Mouse (Mus musculus) C2C12 (cell line): Measurements from ENCODE around the gene Slc39a11.

Source experiments
- CEBPB ChIP-seq: IDR thresholded peaks from one replicate; pipeline ENCODE4 v1.6.1; 2011; ENCODE audit warnings: low read depth, mild to moderate bottlenecking, control low read depth, moderate library complexity
- CTCF ChIP-seq: IDR thresholded peaks from one replicate; pipeline ENCODE4 v1.5.1; 2011; ENCODE audit not compliant: control insufficient read depth, insufficient read depth, insufficient read length
- FOSL1 ChIP-seq: IDR thresholded peaks from one replicate; pipeline ENCODE4 v1.8.0; 2011; ENCODE audit warnings: mild to moderate bottlenecking, low read length; ENCODE audit not compliant: poor library complexity, insufficient read depth, severe bottlenecking
- MAX ChIP-seq: IDR thresholded peaks from one replicate; pipeline ENCODE4 v1.6.1; 2011; ENCODE audit warnings: mild to moderate bottlenecking, control low read depth
- MYOG ChIP-seq: IDR thresholded peaks from one replicate; pipeline ENCODE4 v1.6.1; 2011; ENCODE audit not compliant: control insufficient read depth, insufficient read length; ENCODE audit errors: extremely low read depth
- USF1 ChIP-seq: IDR thresholded peaks from one replicate; pipeline ENCODE4 v1.6.1; 2011; ENCODE audit warnings: low read depth, mild to moderate bottlenecking, control low read depth, moderate library complexity

DNA sequence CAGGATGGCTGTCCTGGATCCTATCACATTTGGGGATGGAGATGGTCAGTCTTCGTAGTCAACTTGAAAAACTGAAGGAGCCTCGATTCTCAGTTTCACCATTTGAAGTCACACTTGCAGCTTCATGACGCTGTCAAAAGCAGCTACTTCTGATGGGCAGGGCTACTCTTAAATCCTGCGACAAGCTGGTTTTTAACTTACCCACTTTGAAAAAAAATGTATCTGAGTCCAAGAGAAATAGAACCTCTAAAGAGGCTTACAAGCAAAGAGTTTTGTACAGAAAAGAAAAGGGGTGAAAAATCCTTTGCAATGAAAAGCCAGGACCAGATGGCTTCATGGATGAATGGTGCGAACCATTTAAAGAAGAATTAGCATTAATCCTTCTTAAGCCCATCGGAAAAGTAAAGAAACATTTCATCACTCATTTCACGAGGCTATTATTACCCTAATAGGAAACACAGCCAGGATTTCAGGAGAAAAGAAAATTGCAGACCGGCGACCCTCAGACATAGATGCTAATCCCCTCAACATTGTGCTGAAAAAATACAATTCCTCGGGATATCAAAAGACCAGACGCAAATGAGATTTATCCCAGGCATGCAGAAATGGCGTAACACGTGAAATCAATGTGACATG lies 437.4 kb downstream of the Slc39a11 start:
- no peak for TF ChIP-seq CTCF
- TF ChIP-seq USF1, result no peak
- TF ChIP-seq CEBPB, result no peak
- no peak for TF ChIP-seq MAX
- TF ChIP-seq MYOG, result no peak
- TF ChIP-seq FOSL1, result no peak
